ENCODE assay signal across 8 mouse cellular contexts in the genomic region with DNA sequence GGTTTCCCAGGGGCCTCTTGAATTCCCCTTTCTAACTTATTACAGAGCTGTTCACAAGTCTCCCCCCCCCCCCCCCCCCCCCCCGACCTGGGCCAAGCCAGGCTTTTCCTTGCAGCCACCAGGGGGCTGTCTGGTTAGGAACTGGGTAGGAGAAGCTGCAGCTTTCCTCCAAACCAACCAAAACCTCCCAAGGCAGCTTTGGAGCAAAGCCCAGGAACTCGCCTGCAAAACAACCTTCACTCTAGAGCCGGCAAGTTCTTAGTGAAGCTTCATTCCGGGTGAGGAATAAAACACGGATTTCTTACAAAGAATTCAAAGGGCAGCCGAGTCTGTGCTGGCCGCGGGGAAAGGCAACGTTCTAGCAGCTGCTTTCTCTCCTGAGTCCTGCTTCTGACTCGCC. TPM values are rescaled to one million over a fixed set of nuclear protein-coding genes. Genes with fewer than 3 reads are reported as not detected.
A peak's percentile ranks its signal among the peaks of the same experiment; 100 is the strongest.
DNase-seq lines count a peak whose midpoint lies in the region; ATAC-seq lines count a peak whose summit lies in the region.

No protein-coding gene starts in this region.

- H3K4me3 ChIP-seq in hindbrain, embryonic 15.5 days: peak overlapping the region; percentile 53

- H3K27me3 ChIP-seq in hindbrain, embryonic 15.5 days: peaks cover 16% of the 10 kb centered on the region

- H3K9ac ChIP-seq in hindbrain, embryonic 15.5 days: no peak overlapping the region

- no peaks in the 10 kb centered on the region for H3K9me3 ChIP-seq in hindbrain, embryonic 15.5 days

- ATAC-seq in hindbrain, embryonic 15.5 days (ENCODE audit: low FRiP score, low read depth): peak; percentile 71

- no peak overlapping the region for H3K27ac ChIP-seq in hindbrain, embryonic 15.5 days (replicated peaks)

- peak; percentile 37 for DNase-seq in T-cell, adult 2 months (ENCODE audit: low spot score)
- DNase-seq in cerebellum, postnatal 36 days: peak; percentile 78 to 82
- peak; percentile 89 for DNase-seq in gastrocnemius, adult 18-20 months (ENCODE audit: low spot score)
- DNase-seq in layer of hippocampus, postnatal 36 days: peak; percentile 77
- peak; percentile 83 for DNase-seq in lung, postnatal 14 days
- DNase-seq in ovary, postnatal 36 days (ENCODE audit: low spot score): peak; percentile 79
- DNase-seq in urinary bladder, adult 2 months (ENCODE audit: low spot score): peak; percentile 45

- no peaks in the 10 kb centered on the region for H3K36me3 ChIP-seq in hindbrain, embryonic 15.5 days

- peak overlapping the region; percentile 98 for H3K4me2 ChIP-seq in hindbrain, embryonic 15.5 days

- under 1% methylated on average over 10 of the region's 10 CpGs for WGBS in hindbrain, embryonic 15.5 days

- H3K4me1 ChIP-seq in hindbrain, embryonic 15.5 days (replicated peaks): peaks cover 22% of the 10 kb centered on the region

RNA-seq across cellular contexts. Expression of gene Thrb, which starts 1.0 kb away (rescaled TPM):
- 10 to 100 TPM; 31.7 to 31.9 TPM for total RNA-seq in gastrocnemius, adult 18-20 months (2021)
- polyA plus RNA-seq in hindbrain, embryonic 15.5 days (2015; fragmentation: Nextera tagmentation; extraction: Ambion mirVana): 2.3 TPM in 2 replicates
- total RNA-seq in layer of hippocampus, postnatal 36 days (2021): 10 to 100 TPM; 41.4 to 42.7 TPM
- 11.8 and 11.9 TPM in 2 replicates for polyA plus RNA-seq in urinary bladder, adult 2 months (2012; rRNA removed)

Comparison
In these comparisons a context has a peak if more than half of its experiments do, and no peak if none do; other contexts are left out.
1. DNase-seq: peak in every context shown above with its lines; median percentile 89 in gastrocnemius, adult 18-20 months; 83 in lung, postnatal 14 days; 80 in cerebellum, postnatal 36 days; 79 in ovary, postnatal 36 days; 77 in layer of hippocampus, postnatal 36 days; 45 in urinary bladder, adult 2 months; 37 in T-cell, adult 2 months.